Mouse (Mus musculus): ENCODE results near the gene Kif24.

DNA sequence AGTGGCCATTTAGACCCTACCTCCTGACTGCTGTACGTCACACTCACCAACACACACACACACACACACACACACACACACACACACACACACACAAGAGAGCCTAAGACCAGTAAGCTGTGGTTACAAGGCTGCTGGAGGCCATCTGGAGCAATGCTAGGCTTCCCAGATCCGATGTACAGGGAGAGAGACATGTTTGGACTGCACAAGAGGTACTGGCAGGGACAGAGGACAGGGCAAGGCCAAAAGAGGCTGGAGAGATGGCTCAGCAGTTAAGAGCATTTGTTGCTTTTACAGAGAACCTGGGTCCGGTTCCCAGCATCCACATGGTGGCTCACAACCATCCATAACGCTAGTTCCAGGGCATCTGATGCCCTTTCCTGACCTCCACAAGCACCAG lies 30.4 kb upstream of the Kif24 start:
- TF ChIP-seq POLR2A (IDR thresholded peaks at IDR 0.05; ENCODE audit: control insufficient read depth, low read depth, low read length) (no peak), CTCF (IDR thresholded peaks at IDR 0.05; ENCODE audit: control insufficient read depth, insufficient read depth, insufficient replicate concordance, low read depth, low read length) (no peak)
